Mouse (Mus musculus): ENCODE measurements around the gene Dclre1b.

DNA sequence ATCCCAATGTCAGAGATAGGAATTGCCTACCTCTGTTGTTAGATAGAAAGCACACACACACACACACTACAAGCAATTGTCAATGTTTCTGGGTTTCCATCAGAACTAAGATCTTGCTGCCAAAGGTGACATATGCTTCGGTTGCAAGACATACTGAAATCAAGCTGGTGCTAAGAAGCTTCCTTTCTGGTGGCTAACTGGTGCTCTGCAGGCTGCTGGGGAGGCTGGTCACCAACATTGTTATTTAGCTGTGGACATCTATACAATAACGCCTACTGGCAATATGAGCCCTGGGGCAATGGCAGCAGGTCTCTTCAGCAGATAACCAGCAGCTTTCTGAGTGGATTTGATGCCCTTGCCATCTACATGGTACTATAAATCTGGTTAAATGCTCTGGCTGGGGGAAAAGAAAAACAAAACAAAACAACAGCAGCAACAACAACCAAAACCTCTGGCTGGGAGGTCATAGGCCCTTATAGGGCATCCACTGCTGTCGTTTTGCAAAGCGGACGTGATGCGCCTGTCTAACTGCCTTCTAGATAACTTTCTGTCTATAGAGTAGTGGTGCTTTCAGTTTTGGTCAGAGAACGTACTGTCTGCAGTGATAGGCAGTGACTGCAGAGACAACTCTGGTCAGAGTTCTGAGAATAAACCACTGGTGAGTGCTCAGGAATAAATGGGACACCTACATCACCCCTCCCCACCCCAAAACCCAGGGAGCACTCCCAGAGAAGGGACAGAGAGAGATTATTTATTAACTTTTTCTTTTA is 48.0 kb upstream of the Dclre1b start:
- TF ChIP-seq CTCF (IDR thresholded peaks at IDR 0.05; ENCODE audit: insufficient read depth, low read depth, low read length) (no peak), POLR2A (IDR thresholded peaks at IDR 0.05; ENCODE audit: insufficient read depth, low read depth, low read length) (no peak)

Measured in olfactory bulb, adult 2 months (tissue).